Mouse (Mus musculus) midbrain, embryonic 15.5 days (tissue): ENCODE measurements around the gene Tubb4a. TPM values are rescaled to one million over a fixed set of nuclear protein-coding genes. Genes with fewer than 3 reads are reported as not detected.
A peak's percentile ranks its signal among the peaks of the same experiment; 100 is the strongest.
"Not testable (repeated sequence)": the region's sequence is repeated elsewhere in the genome, so short reads cannot be mapped to it uniquely, and the experiment has no call there.

ENCODE experiments used
- ATAC-seq: fragments of 200-750 bp; cut with Nextera tagmentation; replicated peaks from 2 replicates; pipeline ENCODE4 v1.8.0; 2017; ENCODE audit warnings: moderate TSS enrichment
- H3K27ac ChIP-seq: fragments of 300-500 bp; sonication (generic); 2 replicates; pipeline ENCODE4 v1.5.1; 2015; ENCODE audit warnings: mild to moderate bottlenecking, inconsistent platforms
- H3K27me3 ChIP-seq: fragments of 300-500 bp; sonication (generic); replicated peaks from 2 replicates; pipeline ENCODE4 v1.6.1; 2015; ENCODE audit warnings: inconsistent platforms
- H3K36me3 ChIP-seq: fragments of 300-500 bp; sonication (generic); replicated peaks from 2 replicates; pipeline ENCODE4 v1.6.1; 2015; ENCODE audit warnings: inconsistent platforms
- H3K4me1 ChIP-seq: fragments of 300-500 bp; sonication (generic); 2 replicates; pipeline ENCODE4 v1.6.1; 2015; ENCODE audit warnings: inconsistent platforms
- H3K4me2 ChIP-seq: fragments of 300-500 bp; sonication (generic); 2 replicates; pipeline ENCODE4 v1.6.1; 2015; ENCODE audit warnings: inconsistent platforms, mild to moderate bottlenecking, moderate library complexity
- H3K4me3 ChIP-seq: fragments of 300-500 bp; sonication (generic); 2 replicates; pipeline ENCODE4 v1.5.1; 2015; ENCODE audit warnings: mild to moderate bottlenecking, inconsistent platforms
- H3K9ac ChIP-seq: fragments of 300-500 bp; sonication (generic); 2 replicates; pipeline ENCODE4 v1.6.1; 2015; ENCODE audit warnings: mild to moderate bottlenecking, inconsistent platforms
- H3K9me3 ChIP-seq: fragments of 300-500 bp; sonication (generic); 2 replicates; pipeline ENCODE4 v1.6.1; 2016; ENCODE audit warnings: inconsistent platforms
- WGBS: fragments of 180-500 bp; shearing (Covaris S2); methylation state at CpG from one replicate; pipeline ENCODE4 v1.1.7; 2015; ENCODE audit warnings: mixed read lengths; 5-methylcytosine and 5-hydroxymethylcytosine counted together
- polyA plus RNA-seq: library from polyadenylated mRNA; unstranded; fragments of >200 nt; fragmentation: Nextera tagmentation; extraction: Ambion mirVana; gene quantifications from 2 replicates; pipeline ENCODE4 v1.2.1, GENCODE M21; 2015

The Tubb4a gene
- polyA plus RNA-seq, result 388 and 395 TPM in 2 replicates

- peak within 1 kb of the TSS; percentile 74 for H3K4me2 ChIP-seq
- no peaks in the 10 kb centered on the region; the same call in 1 of the 2 replicates for H3K36me3 ChIP-seq
- H3K4me1 ChIP-seq, result peaks cover 33% of the 10 kb centered on the region
- peak within 1 kb of the TSS; percentile 91 for H3K9ac ChIP-seq
- under 1% methylated on average over 31 of the region's 31 CpGs for WGBS
- peak within 1 kb of the TSS; percentile 70 for H3K4me3 ChIP-seq
- H3K9me3 ChIP-seq, result no peaks in the 10 kb centered on the region
- H3K27ac ChIP-seq, result peak within 1 kb of the TSS; percentile 87
- peaks cover 3% of the 10 kb centered on the region; the same call in 1 of the 2 replicates for H3K27me3 ChIP-seq
- peak; percentile 96 for ATAC-seq
Observed at GRCm38 (mm10) chr17:57087049-57087832, at the start of gene Tubb4a. Tubb4a (minus strand) TSS chr17:57087782.

GRCm38 (mm10) chr17:57135635-57136034, 48.1 kb upstream of the Tubb4a start:
- no peak for ATAC-seq
- WGBS, result 88% methylated on average over 3 of the region's 3 CpGs

GRCm38 (mm10) chr17:57134693-57135092, 47.1 kb upstream of the Tubb4a start:
- H3K9me3 ChIP-seq, result no peaks in the 10 kb centered on the region
- H3K4me3 ChIP-seq, result no peak overlapping the region
- H3K27ac ChIP-seq, result no peak overlapping the region
- H3K4me1 ChIP-seq, result no peaks in the 10 kb centered on the region
- 77% methylated on average over 2 of the region's 2 CpGs for WGBS
- H3K36me3 ChIP-seq, result no peaks in the 10 kb centered on the region
- H3K9ac ChIP-seq, result no peak overlapping the region
- no peak overlapping the region for H3K4me2 ChIP-seq
- H3K27me3 ChIP-seq, result no peaks in the 10 kb centered on the region
- no peak for ATAC-seq

More at GRCm38 (mm10) chr17:57135635-57136034, 48.1 kb upstream of the Tubb4a start:
- Histone ChIP-seq H3K27ac (no peak overlapping the region), H3K9ac (no peak overlapping the region), H3K4me2 (no peak overlapping the region), H3K4me1 (no peaks in the 10 kb centered on the region), H3K36me3 (no peaks in the 10 kb centered on the region), H3K9me3 (no peaks in the 10 kb centered on the region), H3K4me3 (no peak overlapping the region), H3K27me3 (no peaks in the 10 kb centered on the region)

GRCm38 (mm10) chr17:57134021-57134420, 46.4 kb upstream of the Tubb4a start:
- H3K4me1 ChIP-seq, H3K4me2 ChIP-seq, H3K9ac ChIP-seq, H3K36me3 ChIP-seq, ATAC-seq, H3K27me3 ChIP-seq, H3K9me3 ChIP-seq, H3K4me3 ChIP-seq, H3K27ac ChIP-seq: not testable (repeated sequence)
- 31% methylated on average over 3 of the region's 3 CpGs for WGBS

DNA sequence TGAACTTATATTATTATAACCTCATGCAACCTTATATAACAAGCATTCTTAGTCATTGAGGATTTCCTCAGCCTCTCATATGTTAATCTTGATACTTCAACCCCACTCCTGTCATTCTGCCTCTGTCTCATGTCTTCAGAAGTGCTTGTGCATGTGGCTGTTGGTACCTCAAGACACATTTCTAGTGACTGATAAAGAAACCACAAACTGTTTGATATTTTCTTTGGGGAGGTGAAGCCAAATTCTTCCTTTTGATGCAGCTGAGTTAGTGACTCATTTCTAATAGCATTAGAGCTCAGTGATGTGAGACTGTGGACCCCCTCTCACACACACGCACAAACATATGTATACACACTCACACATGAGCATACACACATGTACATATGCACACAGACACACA, 44.2 kb upstream of the Tubb4a start:
- Histone ChIP-seq H3K4me3 (no peak overlapping the region), H3K27ac (no peak overlapping the region), H3K4me1 (no peaks in the 10 kb centered on the region), H3K9me3 (no peaks in the 10 kb centered on the region), H3K36me3 (no peaks in the 10 kb centered on the region), H3K9ac (no peak overlapping the region), H3K4me2 (no peak overlapping the region), H3K27me3 (no peaks in the 10 kb centered on the region)
- no peak for ATAC-seq
- 91% methylated on average over 1 of the region's 1 CpGs for WGBS

DNA sequence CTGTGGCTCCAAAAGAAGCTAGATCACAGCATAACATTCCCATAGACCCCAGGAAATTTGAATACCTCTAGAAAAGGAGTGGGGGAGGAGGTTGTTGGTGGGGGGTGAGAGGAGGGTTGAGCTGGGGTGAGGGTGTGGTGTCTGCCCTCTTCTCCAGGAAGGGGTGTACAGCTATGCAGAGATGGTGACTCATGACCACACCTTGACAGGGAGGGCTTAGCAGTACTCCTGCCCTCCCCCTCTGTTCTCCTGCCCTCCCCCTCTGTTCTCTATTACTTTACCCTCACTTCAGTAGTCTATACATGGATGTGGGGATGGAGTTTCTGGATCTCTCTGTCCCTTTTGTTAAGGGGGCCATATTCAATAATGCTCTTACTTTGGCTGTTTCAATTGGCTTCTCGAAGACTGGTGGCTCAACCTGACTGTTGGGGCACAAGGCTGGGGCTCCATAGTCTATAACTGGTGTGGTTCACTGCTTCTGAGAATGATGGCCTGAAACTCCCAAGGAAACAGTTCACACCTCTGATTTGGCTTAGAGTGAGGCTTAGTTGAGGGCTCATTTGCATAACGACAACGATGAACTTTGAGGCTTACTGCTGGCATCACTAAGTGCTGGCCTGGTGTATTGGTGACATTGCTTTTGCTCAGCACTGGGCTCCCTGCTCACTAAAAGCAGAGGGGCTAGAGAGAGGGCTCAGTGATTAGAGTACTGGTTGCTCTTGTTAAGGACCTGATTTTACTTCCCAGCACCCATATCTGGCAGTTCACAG, 38.5 kb upstream of the Tubb4a start:
- no peak overlapping the region for H3K4me3 ChIP-seq
- H3K27ac ChIP-seq, result no peak overlapping the region
- no peak overlapping the region for H3K4me2 ChIP-seq
- no peaks in the 10 kb centered on the region for H3K9me3 ChIP-seq
- ATAC-seq, result no peak
- no peak overlapping the region for H3K9ac ChIP-seq
- H3K27me3 ChIP-seq, result no peaks in the 10 kb centered on the region
- H3K36me3 ChIP-seq, result no peaks in the 10 kb centered on the region
- H3K4me1 ChIP-seq, result no peaks in the 10 kb centered on the region
- 65% methylated on average over 3 of the region's 3 CpGs for WGBS

- H3K36me3 ChIP-seq, result no peaks in the 10 kb centered on the region
- 85% methylated on average over 4 of the region's 4 CpGs for WGBS
- H3K9ac ChIP-seq, result no peak overlapping the region
- H3K27ac ChIP-seq, result no peak overlapping the region
- H3K4me1 ChIP-seq, result no peaks in the 10 kb centered on the region
- no peak for ATAC-seq
- no peak overlapping the region for H3K4me2 ChIP-seq
- H3K27me3 ChIP-seq, result no peaks in the 10 kb centered on the region
- no peak overlapping the region for H3K4me3 ChIP-seq
- no peaks in the 10 kb centered on the region for H3K9me3 ChIP-seq
Observed at GRCm38 (mm10) chr17:57124792-57125191, 37.2 kb upstream of the Tubb4a start.

DNA sequence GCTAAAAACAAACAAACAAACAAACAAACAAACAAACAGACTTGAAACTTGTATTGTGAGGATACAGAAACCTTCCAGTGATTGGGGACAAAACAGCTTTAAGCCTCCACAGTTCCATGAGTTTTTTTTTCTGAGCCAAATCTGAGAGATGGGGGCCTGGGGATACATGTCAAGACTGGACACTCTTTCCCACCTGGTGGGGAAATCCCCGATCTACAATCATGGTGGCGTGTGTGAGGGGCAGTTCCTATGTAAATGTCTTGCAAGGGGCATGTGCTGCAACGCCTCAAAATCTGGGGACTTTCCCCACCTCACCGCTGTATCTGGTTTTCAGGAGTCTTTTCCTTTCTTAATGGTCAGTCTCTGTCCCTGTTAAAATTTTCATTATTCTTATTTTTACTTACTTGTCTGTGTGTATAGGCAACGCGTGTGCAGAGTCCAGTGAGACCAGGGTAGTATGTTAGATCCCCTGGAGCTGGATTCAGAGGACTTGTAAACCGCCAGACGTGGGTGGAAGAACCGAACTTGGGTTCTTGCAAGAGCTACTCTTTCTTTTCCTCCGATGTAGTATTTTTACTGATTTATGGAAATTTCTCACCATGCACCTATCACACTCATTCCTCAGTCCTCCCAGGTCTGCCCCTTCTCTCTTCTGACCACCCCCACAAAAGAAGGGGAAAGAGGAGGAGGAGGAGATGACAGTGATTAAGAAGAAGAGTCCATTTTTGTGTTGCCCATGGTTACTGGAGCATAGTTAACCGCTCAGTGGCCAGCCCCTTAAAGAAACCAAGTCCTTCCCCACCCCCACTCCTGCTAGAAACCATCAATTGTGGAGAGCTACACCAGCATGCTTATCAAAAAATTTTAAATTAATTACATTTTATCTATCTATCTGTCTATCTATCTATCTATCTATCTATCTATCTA, 35.9 kb upstream of the Tubb4a start:
- no peaks in the 10 kb centered on the region for H3K4me1 ChIP-seq
- H3K9me3 ChIP-seq, result no peaks in the 10 kb centered on the region
- H3K4me2 ChIP-seq, result no peak overlapping the region
- H3K9ac ChIP-seq, result no peak overlapping the region
- H3K27ac ChIP-seq, result no peak overlapping the region
- no peak for ATAC-seq
- WGBS, result 87% methylated on average over 11 of the region's 11 CpGs
- no peaks in the 10 kb centered on the region for H3K27me3 ChIP-seq
- no peaks in the 10 kb centered on the region for H3K36me3 ChIP-seq
- no peak overlapping the region for H3K4me3 ChIP-seq

- 89% methylated on average over 2 of the region's 2 CpGs for WGBS
- no peak overlapping the region for H3K4me3 ChIP-seq
- no peak for ATAC-seq
Observed at GRCm38 (mm10) chr17:57121856-57122255, 34.3 kb upstream of the Tubb4a start.

GRCm38 (mm10) chr17:57118524-57119349, 31.2 kb upstream of the Tubb4a start:
- Histone ChIP-seq H3K4me2 (no peak overlapping the region), H3K27me3 (no peaks in the 10 kb centered on the region), H3K36me3 (no peaks in the 10 kb centered on the region), H3K9ac (no peak overlapping the region), H3K9me3 (no peaks in the 10 kb centered on the region), H3K4me1 (no peaks in the 10 kb centered on the region), H3K4me3 (no peak overlapping the region), H3K27ac (no peak overlapping the region)
- WGBS, result 2% methylated on average over 11 of the region's 11 CpGs
- no peak; the same call in 1 of the 2 replicates for ATAC-seq

More at GRCm38 (mm10) chr17:57121856-57122255, 34.3 kb upstream of the Tubb4a start:
- H3K27me3 ChIP-seq, result no peaks in the 10 kb centered on the region
- H3K4me1 ChIP-seq, result no peaks in the 10 kb centered on the region
- H3K36me3 ChIP-seq, result no peaks in the 10 kb centered on the region
- H3K9me3 ChIP-seq, result no peaks in the 10 kb centered on the region
- no peak overlapping the region for H3K9ac ChIP-seq
- no peak overlapping the region for H3K4me2 ChIP-seq
- no peak overlapping the region for H3K27ac ChIP-seq

- no peaks in the 10 kb centered on the region for H3K9me3 ChIP-seq
- 77% methylated on average over 2 of the region's 2 CpGs for WGBS
- no peak for ATAC-seq
- no peaks in the 10 kb centered on the region for H3K36me3 ChIP-seq
- H3K27ac ChIP-seq, result no peak overlapping the region
- no peak overlapping the region for H3K4me2 ChIP-seq
- no peaks in the 10 kb centered on the region for H3K4me1 ChIP-seq
- H3K9ac ChIP-seq, result no peak overlapping the region
- H3K4me3 ChIP-seq, result no peak overlapping the region
- no peaks in the 10 kb centered on the region for H3K27me3 ChIP-seq
Observed at GRCm38 (mm10) chr17:57116801-57117200, 29.2 kb upstream of the Tubb4a start.
